Mouse (Mus musculus): ENCODE data around the gene Uhrf1. TPM values are rescaled to one million over a fixed set of nuclear protein-coding genes. Genes with fewer than 3 reads are reported as not detected.

Uhrf1 gene
- polyA plus RNA-seq, 1 experiment from 2014 or later = 7.0 TPM

DNA sequence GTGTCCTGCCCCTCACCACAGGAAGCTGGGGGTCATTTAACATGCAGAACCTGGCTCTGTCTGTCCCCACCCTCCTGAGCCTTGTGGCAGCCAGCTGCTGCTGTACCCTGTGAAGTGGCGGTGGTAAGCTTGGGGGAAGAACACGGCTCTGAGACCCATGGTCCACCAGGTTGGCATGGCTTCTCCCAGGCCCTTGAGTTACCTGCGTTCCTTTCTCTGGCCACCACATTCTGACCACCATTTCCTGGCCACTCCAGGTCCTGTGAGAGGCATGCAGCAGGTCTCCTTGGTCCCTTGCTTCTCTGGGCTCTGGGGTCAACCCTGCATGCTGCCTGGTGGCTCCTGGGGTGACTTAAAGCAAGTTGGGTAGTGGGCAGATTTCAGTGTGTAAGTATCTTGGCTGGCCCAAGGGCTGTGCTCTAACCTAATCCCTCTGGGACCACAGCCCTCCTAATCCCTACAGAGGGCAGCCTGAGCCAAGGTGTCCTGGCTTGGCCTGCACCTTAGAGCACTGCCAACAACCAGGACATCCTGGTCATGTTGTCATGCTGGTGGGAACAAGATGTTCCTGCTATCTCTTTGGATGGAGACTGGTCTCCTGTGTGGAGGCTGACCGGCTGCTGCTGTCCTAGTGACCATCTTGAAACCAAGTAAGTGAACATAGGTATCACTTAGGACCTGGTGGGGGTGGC lies 10.4 kb upstream of the Uhrf1 start, which contains the start of gene Plin3:
Plin3 (minus strand) TSS at position 343 of the 692 bp plus-strand sequence.
- no peaks in the 10 kb centered on the region for H3K9me3 ChIP-seq (ENCODE audit: low read length)
- DNase-seq (ENCODE audit: low spot score) (no peak), ATAC-seq (no peak)
- no peak within 1 kb of the TSS for H3K27ac ChIP-seq (ENCODE audit: low read length)
- H3K36me3 ChIP-seq (ENCODE audit: insufficient read depth, low read length) = no peaks in the 10 kb centered on the region
- no peak within 1 kb of the TSS for H3K9ac ChIP-seq (replicated peaks; ENCODE audit: low read depth)
- no peaks in the 10 kb centered on the region for H3K27me3 ChIP-seq (replicated peaks; ENCODE audit: insufficient read depth, low read length)
- no peak for TF ChIP-seq CTCF (IDR thresholded peaks at IDR 0.05)
- TF ChIP-seq EP300 (IDR thresholded peaks at IDR 0.05) = no peak
- peaks cover 8% of the 10 kb centered on the region; the same call in 1 of the 2 replicates for H3K4me1 ChIP-seq (ENCODE audit: insufficient read depth, low read depth, low read length)
- no peak within 1 kb of the TSS for H3K4me3 ChIP-seq (ENCODE audit: low read depth, low read length)
- H3K4me2 ChIP-seq (replicated peaks; ENCODE audit: low read depth, low read length) = no peak within 1 kb of the TSS
- WGBS = 91% methylated on average over 4 of the region's 4 CpGs

DNA sequence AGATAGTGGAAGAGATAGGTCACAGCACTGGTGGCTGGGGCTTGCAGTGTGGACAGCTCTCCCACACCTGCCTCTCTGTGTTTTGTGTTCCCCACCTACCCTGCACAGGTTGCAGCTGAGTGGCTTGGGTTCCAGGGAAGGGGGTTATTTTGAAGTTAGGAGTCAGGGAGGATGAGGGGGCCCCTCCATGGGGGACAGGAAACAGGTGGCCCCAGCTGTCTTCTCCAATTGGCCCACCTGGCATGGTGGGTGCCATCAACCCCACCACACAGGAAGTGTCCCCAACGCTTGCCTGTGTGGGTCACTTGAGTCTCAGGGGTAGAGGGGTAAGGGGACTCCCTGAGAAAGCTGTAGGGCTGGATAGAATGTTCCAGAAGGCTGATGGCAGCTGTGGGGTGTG lies 9.8 kb upstream of the Uhrf1 start:
- no peak overlapping the region for H3K4me2 ChIP-seq (replicated peaks; ENCODE audit: low read depth, low read length)
- H3K9ac ChIP-seq (replicated peaks; ENCODE audit: low read depth) = no peak overlapping the region
- no peaks in the 10 kb centered on the region for H3K27me3 ChIP-seq (replicated peaks; ENCODE audit: insufficient read depth, low read length)
- no peak overlapping the region for H3K27ac ChIP-seq (ENCODE audit: low read length)
- no peak overlapping the region for H3K4me3 ChIP-seq (ENCODE audit: low read depth, low read length)
- DNase-seq (ENCODE audit: low spot score) = no peak
- ATAC-seq = no peak
- no peak for TF ChIP-seq EP300 (IDR thresholded peaks at IDR 0.05)
- TF ChIP-seq CTCF (IDR thresholded peaks at IDR 0.05) = no peak
- no peaks in the 10 kb centered on the region for H3K36me3 ChIP-seq (ENCODE audit: insufficient read depth, low read length)
- H3K4me1 ChIP-seq (ENCODE audit: insufficient read depth, low read depth, low read length) = peaks cover 4% of the 10 kb centered on the region; the same call in 1 of the 2 replicates
- H3K9me3 ChIP-seq (ENCODE audit: low read length) = no peaks in the 10 kb centered on the region
- 50% methylated on average over 1 of the region's 1 CpGs for WGBS

DNA sequence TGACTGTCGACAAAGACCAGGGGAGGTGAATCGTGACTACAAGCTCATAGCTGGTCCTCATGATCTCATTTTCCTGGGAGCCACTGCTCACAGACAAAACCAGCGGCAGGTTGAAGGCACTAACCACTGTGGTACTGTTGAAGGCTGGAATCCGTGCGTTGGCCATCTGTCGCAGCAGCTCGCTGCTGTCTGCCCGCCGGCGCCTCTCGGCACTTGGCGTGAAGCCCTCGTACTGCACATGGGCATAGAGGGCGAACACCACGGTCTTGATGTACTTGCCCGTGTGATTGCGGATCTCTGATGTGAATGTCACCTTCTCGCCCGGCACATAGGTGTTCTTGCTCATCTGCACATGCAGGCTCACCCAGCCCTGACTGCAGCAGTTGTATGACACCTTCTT lies 8.9 kb upstream of the Uhrf1 start:
- no peak overlapping the region for H3K4me3 ChIP-seq (ENCODE audit: low read depth, low read length)
- H3K36me3 ChIP-seq (ENCODE audit: insufficient read depth, low read length) = no peaks in the 10 kb centered on the region
- no peaks in the 10 kb centered on the region for H3K27me3 ChIP-seq (replicated peaks; ENCODE audit: insufficient read depth, low read length)
- peaks cover 3% of the 10 kb centered on the region; the same call in 1 of the 2 replicates for H3K4me1 ChIP-seq (ENCODE audit: insufficient read depth, low read depth, low read length)
- DNase-seq (ENCODE audit: low spot score) = no peak
- H3K4me2 ChIP-seq (replicated peaks; ENCODE audit: low read depth, low read length) = no peak overlapping the region
- H3K9ac ChIP-seq (replicated peaks; ENCODE audit: low read depth) = no peak overlapping the region
- 84% methylated on average over 19 of the region's 19 CpGs for WGBS
- no peak overlapping the region for H3K27ac ChIP-seq (ENCODE audit: low read length)
- TF ChIP-seq EP300 (IDR thresholded peaks at IDR 0.05) = no peak
- no peak for TF ChIP-seq CTCF (IDR thresholded peaks at IDR 0.05)
- H3K9me3 ChIP-seq (ENCODE audit: low read length) = no peaks in the 10 kb centered on the region
- no peak for ATAC-seq

DNA sequence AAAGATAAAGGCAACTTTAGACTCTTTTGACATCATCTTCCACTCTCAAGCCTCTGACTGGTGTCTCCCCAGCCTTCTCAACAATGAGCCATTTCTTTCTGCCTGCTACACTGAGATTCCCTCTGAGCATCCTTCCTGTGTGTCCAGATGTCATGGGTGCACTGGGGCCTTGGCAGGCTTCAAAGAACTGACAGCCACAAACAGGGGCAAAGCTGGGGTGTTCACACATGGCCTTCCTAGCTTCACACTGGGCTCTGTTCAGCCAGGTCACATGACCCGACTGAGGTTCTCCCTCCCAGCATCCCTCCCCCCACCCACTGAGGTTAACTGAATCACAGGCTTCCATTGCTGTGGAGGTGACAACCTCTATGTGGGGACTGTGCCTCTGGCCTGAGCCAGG lies 6.9 kb upstream of the Uhrf1 start:
- TF ChIP-seq EP300 (IDR thresholded peaks at IDR 0.05) = no peak
- no peak for TF ChIP-seq CTCF (IDR thresholded peaks at IDR 0.05)
- Histone ChIP-seq H3K4me2 (replicated peaks; ENCODE audit: low read depth, low read length) (no peak overlapping the region), H3K9me3 (ENCODE audit: low read length) (no peaks in the 10 kb centered on the region), H3K4me1 (ENCODE audit: insufficient read depth, low read depth, low read length) (no peaks in the 10 kb centered on the region), H3K4me3 (ENCODE audit: low read depth, low read length) (no peak overlapping the region), H3K9ac (replicated peaks; ENCODE audit: low read depth) (no peak overlapping the region), H3K36me3 (ENCODE audit: insufficient read depth, low read length) (no peaks in the 10 kb centered on the region), H3K27ac (ENCODE audit: low read length) (no peak overlapping the region), H3K27me3 (replicated peaks; ENCODE audit: insufficient read depth, low read length) (no peaks in the 10 kb centered on the region)
- DNase-seq (ENCODE audit: low spot score) (no peak), ATAC-seq (no peak)
- WGBS = 64% methylated on average over 1 of the region's 1 CpGs

DNA sequence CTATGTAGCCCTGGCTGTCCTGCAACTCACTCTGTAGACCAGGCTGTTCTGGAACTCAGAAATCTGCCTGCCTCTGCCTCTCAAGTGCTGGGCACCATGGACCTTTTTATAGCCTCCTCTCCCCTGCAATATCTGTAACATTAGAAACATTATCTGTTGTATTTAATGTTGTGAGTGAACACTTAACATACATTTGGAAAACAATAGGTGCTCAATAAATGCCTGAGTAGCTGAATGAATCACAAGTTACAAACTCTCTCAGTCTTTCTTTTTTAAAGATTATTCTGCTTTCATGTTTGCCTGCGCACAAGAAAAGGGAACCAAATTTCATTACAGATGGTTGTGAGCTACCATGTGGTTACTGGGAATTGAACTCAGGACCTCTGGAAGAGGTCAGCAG lies 4.9 kb upstream of the Uhrf1 start:
- Histone ChIP-seq H3K27ac (ENCODE audit: low read length) (no peak overlapping the region), H3K27me3 (replicated peaks; ENCODE audit: insufficient read depth, low read length) (no peaks in the 10 kb centered on the region), H3K4me3 (ENCODE audit: low read depth, low read length) (no peak overlapping the region), H3K36me3 (ENCODE audit: insufficient read depth, low read length) (no peaks in the 10 kb centered on the region), H3K9ac (replicated peaks; ENCODE audit: low read depth) (no peak overlapping the region), H3K4me2 (replicated peaks; ENCODE audit: low read depth, low read length) (no peak overlapping the region), H3K9me3 (ENCODE audit: low read length) (no peaks in the 10 kb centered on the region), H3K4me1 (ENCODE audit: insufficient read depth, low read depth, low read length) (no peaks in the 10 kb centered on the region)
- TF ChIP-seq CTCF (IDR thresholded peaks at IDR 0.05) = no peak
- no peak for TF ChIP-seq EP300 (IDR thresholded peaks at IDR 0.05)
- no peak for DNase-seq (ENCODE audit: low spot score)
- ATAC-seq = no peak
- 95% methylated on average over 1 of the region's 1 CpGs for WGBS

DNA sequence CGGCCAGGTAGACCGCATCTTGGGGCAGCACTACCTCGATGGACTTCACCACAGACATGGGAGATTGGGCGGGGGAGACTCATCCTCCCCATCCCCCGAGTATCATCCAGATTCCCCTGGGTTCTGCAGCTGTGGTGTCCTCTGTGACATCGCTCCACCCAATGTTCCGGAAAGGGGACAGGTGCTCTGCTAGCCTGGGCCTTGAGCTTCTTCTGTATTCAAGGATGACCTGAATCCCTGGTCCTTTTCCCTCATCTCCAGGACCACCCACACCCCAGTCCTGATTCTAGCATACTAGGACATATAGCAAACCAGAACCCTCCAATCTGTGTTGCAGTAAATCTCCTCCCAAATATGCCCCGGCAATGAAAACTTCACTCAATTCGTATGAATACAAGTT lies 2.9 kb upstream of the Uhrf1 start, which contains the start of gene Arrdc5:
Arrdc5 (minus strand) TSS at position 101 of the 400 bp plus-strand sequence.
- H3K4me2 ChIP-seq (replicated peaks; ENCODE audit: low read depth, low read length) = no peak within 1 kb of the TSS
- no peaks in the 10 kb centered on the region for H3K9me3 ChIP-seq (ENCODE audit: low read length)
- 92% methylated on average over 9 of the region's 9 CpGs for WGBS
- ATAC-seq (no peak), DNase-seq (ENCODE audit: low spot score) (no peak)
- H3K9ac ChIP-seq (replicated peaks; ENCODE audit: low read depth) = no peak within 1 kb of the TSS
- no peak for TF ChIP-seq EP300 (IDR thresholded peaks at IDR 0.05)
- no peak for TF ChIP-seq CTCF (IDR thresholded peaks at IDR 0.05)
- no peaks in the 10 kb centered on the region for H3K27me3 ChIP-seq (replicated peaks; ENCODE audit: insufficient read depth, low read length)
- H3K4me3 ChIP-seq (ENCODE audit: low read depth, low read length) = no peak within 1 kb of the TSS
- no peak within 1 kb of the TSS for H3K27ac ChIP-seq (ENCODE audit: low read length)
- peaks cover 11% of the 10 kb centered on the region for H3K4me1 ChIP-seq (ENCODE audit: insufficient read depth, low read depth, low read length)
- no peaks in the 10 kb centered on the region for H3K36me3 ChIP-seq (ENCODE audit: insufficient read depth, low read length)

Data from lung, postnatal 0 days (tissue).